Mouse (Mus musculus): Measurements from ENCODE around the gene Gnb1l.
A peak's percentile ranks its signal among the peaks of the same experiment; 100 is the strongest.

Gene Gnb1l

DNA sequence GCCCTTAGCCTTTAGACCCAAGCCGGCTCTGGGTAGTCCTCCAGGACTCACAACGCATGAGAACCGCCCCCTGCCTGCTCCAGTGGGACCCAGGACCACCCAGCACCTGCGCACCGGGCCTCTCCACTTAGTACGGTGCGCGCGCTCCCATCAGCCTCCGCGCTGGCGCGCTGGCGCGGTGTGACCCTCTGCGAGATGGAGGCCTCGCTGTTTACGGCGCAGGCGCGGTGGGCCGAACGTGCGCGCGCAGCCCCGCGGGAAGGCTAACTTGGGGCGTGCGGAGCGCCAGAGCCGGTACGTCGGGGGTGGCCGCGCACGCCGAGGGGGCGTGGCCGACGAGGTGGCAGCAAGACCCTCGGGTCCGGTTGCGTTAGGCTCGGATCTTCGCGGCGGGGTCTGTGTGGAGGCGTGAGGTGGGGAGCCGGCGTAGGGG, at the start of gene Gnb1l, which contains the start of gene Rtl10:
TSS of gene Gnb1l (plus strand) at position 156 of the 433 bp plus-strand sequence.
TSS of gene Rtl10 (plus strand) at position 344 of the 433 bp plus-strand sequence.
- DNase-seq: peak; percentile 96

DNA sequence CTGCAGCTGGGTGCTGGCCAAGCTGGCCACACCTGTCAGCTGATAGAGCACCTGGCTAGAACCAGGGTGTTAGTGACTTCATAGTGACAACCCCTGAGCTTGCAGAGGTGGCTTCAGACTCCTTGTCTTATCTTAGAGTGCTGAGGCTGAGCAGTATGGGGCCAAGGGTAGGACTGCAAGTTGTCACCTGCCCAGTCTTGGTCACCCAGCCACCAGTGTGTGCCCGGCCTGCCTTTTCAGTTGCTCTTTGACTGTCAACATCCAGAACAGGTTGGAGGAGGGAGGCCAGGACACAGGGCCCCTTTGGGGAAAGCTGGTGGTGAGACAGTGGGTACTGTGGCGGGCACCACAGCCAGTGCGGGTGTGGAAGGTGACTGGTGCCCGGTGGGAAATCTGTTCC, 49.5 kb upstream of the Gnb1l start:
- no peak for DNase-seq

DNA sequence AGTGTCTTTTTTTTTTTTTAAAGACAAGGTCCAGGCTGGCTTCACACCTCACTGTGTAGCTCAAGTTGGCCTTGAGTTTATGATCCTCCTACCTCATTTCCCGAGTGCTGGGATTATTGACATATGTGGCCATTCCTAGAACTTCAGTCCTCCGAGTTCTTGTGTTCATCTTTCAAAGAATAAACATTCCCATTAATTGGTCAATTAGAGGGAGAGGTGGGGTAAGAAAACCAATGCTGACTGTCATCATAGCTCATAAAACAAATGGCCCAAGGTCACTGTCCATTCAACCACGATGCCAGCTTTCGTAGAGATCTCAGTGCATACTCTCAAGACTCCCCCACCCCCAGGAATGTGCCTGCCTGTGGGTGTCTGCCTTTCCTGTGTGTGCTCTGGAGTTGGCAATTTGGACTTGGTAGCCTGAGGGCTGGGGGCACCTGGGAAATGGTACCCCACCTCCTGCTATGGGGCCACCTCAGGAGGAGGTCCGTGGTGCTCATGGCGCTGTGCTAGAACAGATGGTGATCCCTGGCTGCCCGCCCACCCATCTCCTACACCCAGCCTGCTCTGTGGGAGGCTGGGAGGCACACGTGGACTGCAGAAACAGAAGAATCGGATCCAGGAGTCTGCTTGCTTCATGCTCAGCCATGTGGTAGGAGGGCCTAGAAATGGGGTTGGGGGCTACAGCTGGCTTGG, 46.9 kb upstream of the Gnb1l start:
- DNase-seq: no peak

DNA sequence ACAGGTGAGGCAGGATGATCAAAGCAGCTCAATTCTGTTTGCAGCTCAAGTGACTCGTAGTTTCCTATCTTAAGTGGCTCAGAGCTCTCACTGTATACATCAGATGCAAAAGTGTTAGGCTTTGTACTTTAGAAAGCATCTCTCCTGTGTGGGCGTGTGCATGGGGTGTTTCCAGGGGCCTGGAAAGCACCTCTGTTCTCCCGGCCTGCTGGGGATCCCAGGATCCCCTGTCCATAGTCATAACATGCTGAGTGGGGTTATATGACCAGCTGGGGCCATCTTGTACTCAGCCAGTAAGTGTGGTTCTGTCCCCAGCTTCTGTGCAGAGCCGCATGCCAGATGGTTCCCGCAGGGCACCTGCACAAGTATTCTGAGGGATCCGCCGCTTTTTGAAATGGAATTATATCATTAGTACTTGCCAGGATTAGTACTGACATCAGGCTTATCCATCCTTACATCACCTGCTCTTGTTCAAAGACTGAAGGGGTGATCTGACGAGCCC, 46.1 kb upstream of the Gnb1l start:
- DNase-seq: no peak

DNA sequence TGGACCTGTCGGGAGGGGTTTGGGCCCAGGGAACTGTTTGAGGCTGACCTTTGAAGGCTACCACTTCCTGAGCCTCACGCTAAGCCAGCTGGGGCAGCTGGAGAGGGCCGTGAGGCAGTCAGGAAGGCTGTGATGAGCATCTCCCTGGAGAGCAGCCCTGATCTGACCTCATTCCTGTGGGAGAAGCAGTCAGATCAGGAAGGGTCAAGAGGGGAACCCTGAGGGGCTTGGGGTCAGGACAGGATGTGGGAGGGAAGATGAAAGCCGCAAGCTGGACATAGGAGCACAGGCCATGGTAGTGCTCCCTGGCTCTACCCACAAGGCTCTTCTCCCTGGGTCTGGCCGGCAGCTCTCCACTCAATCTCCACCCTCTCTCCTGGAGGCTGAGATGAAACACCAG, 44.7 kb upstream of the Gnb1l start:
- DNase-seq: no peak

DNA sequence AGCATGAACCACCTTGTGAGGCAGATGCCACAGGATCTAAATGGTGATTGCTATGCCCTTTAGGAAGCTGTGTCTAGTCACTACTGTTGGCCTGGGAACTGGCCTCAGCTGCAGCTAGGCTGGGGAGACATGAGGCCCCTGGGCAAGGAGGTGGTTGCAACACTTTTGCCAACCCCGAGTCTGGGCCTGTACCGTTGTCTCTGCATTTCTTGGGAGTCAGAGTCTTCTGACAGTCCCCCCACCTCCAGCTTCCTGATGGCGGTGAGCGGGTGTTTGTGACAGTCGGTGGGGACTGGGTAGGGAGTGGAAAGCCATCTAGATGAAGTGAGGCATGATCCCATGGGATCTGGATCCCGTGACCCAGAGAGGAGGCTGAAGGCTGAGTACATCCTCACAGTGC, 43.1 kb upstream of the Gnb1l start:
- no peak for DNase-seq

DNA sequence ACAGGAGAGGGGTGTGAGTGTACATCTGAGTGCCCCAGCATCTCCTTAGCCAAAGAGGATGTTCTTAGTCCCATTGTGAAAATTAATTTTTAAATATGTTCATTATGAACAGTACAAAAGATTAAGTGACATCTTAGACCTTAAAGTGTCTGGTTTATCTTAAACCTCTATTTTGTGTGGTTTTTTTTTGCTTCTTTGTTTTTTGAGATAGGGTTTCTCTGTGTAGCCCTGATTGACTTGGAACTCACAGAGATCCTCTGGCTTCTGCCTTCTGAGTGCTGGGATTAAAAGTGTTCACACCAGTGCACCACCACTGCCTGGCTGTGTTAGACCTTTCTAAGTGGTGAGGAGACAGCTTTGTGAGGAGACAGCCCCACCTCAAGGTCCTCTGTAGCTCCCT, 39.9 kb upstream of the Gnb1l start:
- DNase-seq: no peak

DNA sequence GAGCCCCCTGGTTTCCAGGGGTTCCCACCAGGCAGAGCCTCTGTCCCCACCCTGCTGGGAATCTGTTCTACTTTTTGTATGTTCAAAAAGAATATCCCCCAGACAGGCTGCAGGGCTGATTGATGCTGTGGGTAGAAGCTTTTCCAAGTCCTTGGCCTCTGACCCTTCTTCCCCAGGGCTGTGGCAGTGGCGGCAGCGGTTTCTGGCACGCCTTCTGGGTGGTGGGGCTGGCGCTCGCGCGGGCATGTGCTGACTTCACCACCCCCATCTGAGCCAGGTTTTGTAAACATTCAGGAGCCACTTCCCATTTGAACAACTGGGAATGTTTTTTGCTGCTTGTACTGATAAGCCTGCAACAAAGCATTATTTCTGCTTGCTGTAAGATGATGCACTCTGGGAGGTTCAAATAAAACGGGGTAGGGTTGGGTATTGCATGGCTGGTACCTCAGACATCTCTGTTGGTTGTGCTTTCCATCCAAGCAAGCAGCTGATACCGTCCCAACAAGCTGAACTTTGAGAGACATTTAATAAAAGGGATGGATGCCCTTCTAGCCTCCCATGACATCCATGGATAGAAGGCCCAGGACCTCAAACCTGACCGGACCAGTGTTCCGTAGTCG, 39.1 kb upstream of the Gnb1l start:
- peak; percentile 65 for DNase-seq

DNA sequence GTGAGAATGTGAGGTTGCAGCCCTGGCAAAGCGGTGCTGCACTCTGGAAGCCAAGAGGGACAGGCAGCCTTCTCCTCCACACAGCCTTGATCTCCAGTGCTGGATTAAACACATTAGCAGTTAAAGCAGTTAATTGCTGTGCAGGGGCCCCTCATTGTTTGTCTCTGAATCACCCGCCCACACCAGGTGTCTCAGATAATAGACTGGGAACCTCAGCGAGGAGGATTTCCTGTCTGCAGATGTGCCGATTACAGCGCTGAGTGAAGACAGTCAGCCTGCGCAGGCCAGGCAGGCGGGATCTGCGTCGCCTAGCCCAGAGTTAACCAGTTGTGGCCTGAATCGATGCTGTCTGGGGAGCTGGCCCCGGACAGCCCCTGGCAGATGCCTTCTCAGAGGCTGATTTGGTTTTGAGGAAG, 38.5 kb upstream of the Gnb1l start:
- DNase-seq: peak; percentile 57

DNA sequence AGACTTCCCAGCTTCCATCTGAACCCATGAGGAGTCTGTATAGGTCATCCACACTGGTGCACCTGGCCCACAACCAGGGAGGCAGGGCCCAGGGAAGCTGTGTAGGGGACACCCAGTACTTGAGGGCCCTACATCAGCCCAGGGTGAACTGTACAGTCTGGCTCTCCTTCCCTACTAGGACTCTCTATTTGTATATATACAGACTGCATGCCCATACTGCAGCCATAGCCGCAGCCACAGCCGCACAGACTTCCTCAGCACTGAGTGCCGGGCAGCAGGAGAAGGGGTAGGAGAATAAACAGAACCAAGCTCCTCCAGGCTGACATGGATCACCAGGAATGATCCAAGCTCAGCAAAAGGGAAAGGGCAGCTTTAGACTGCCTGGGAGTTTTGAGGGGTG, 37.7 kb upstream of the Gnb1l start:
- no peak for DNase-seq

DNA sequence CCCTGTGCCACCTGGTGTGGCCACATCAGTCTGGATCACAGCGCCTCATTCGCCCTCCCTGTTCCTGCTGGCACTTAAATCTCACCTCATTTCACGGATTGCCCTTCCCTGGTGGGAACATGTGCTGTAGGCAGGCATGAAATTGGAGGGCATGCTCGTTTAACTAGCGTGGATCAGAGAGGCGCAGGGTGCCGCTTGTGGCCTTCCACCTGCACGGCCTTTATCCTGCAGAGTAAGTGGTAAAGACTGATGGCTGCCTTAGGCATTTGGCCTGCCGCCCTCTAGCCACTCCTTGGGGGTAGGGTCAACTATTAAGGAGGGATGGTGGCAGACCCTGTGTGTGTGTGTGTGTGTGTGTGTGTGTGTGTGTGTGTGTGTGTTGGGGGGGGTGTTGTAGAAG, 36.5 kb upstream of the Gnb1l start:
- DNase-seq: no peak

DNA sequence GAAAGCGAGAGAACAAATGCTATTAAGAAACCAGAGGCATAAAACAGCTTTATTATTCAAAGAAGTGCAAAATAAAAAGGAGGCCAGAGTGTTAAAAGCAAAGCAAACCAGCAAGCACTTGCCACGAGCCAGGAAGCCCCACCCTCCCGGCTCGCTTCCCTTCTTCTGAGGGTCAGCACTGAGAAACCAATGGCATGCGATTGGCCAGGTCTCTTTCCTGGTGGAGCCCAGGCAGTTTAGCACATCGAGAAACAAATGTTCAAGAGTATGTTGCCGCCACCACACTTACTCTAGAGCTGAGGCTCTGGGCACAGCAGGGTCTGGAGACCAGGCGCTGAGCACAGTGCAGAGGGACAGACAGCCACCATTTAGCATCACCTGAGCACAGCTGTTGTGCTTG, 35.9 kb upstream of the Gnb1l start:
- DNase-seq: peak; percentile 62

DNA sequence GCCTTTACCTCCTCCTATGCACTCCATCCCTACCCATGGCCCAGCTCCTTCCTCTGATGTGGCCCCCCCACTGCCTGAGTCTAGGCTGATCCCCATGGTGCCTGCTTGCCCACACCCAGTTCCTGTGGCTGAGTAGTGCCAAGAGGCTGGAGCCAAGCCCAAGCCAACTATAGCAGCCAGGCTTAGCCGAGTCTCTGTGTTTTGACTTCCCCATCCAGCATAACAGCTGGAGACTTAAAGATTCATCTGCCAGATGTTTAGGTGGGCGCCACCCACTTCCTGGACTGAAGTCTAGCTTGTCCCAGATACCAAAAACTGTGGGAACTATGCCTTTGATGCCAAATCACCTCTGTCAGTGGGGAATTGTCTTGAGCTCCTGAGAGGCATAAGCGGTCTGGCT, 34.2 kb upstream of the Gnb1l start:
- DNase-seq: peak; percentile 67

DNA sequence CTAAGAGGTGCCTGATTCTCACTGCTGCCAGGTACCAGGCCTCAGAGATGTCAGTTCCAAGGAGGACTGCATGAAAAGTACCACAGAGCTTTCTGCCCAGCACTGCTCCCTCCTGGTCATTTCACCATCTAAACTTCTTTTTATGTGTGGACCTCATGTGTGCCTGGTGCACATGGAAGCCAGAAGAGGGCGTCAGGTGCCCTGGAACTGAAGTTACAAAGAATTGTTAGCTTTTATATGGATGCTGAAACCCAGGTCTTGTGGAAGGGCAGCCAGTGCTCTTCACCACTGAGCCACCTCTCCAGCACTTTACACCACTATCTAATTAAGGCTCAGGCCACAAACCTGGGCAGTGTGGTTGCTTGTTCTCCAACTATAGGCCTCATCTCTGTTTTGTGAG, 27.7 kb upstream of the Gnb1l start:
- DNase-seq: no peak

DNA sequence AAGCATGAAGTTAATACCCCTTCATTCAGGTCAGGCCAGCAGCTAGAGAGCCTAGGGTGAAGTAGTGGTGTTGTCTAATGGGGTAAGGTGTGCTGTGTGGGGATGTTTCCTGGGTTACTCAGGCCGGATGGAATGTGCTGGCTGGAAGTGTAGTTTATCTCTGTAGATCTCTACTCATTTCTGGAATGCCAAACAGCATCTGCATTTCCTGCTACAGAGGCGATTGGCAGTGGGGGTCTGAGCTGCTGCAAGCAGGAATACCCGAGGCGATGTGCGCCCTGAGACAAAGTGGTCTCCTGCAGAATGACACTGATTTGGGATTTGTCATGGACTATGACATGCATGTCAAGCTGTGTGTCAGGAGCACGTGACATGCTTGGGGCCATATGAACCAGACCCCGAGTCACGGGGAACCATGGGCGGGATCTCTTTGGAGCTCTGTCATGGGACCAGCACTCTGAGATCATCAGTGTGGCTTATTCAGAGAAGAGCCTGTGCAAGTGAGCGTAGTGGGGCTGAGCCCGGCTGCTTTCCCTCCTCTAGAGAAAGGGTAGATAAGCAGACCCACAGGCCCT, 27.0 kb upstream of the Gnb1l start:
- DNase-seq: no peak

DNA sequence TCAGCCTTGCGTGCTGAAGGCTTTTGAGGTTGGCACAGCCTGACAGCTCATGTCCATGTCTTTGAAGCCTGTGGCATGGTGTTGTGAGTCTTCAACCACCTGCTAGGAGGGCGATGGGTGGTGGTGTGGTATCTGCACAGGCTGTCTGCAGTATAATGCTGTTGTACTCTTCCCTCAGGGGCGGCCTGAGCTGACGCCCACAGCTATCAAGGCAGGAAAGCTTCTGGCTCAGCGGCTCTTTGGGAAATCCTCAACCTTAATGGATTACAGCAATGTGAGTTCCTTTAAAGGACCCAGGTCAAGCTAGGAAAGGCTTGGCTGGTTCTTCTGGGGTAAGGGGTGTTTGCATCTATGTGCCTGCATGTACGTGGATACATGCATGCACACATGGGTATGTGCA, 26.5 kb upstream of the Gnb1l start:
- DNase-seq: no peak

DNA sequence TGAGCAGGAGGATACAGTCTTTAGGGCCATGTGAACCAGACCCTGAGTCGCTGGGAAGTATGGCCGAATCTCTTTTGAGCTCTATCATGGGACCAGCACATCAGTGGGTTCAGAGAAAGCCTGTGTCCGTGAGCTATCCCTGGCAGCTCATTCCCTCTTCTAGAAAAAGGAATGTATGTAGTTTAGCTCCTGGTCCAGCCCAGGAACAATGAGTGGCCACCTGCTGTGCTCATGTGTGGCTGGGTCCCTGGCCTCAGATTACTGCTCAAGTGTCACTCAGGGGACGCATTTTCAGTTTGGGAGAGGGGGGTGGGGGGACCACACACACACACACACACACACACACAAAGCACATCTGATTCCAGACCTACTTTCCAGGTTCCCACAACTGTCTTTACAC, 26.1 kb upstream of the Gnb1l start:
- no peak for DNase-seq

DNA sequence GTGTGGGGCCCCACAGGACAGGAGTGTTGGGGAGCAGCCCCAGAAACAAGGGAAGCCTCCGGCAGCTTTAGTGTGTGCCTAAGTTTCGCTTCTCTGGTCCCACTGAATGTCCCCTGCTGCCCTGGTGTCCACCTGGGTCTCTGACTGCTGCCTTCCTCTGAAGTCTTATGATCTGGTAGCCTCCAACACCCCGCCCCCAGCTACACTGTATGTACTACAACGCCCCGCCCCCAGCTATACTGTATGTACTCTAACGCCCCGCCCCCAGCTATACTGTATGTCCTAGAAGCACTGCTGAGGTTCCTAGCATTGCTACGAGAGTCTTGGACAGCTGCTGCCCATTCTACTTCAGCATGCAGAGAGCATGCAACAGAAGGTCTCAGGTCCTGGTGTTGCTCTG, 25.5 kb upstream of the Gnb1l start:
- DNase-seq: no peak

DNA sequence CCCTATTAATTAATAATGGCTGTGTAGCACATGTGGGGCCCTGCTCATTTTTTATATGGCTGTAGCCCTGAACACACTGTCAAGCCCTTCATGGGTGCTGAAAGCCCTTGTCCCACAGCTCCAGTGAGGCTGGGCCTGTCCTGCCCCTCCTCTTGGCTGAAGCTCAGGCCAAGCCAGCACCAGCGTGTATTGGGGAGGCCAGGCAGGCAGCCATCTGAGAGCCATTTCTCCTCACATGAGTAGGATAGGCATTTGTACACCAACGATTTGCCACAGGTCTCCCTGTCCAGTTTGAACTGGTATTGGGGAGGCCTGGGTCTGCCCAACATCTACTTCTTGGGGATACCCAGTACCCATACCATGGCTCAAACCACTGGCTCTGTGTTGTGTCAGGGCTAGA, 24.5 kb upstream of the Gnb1l start:
- no peak for DNase-seq

DNA sequence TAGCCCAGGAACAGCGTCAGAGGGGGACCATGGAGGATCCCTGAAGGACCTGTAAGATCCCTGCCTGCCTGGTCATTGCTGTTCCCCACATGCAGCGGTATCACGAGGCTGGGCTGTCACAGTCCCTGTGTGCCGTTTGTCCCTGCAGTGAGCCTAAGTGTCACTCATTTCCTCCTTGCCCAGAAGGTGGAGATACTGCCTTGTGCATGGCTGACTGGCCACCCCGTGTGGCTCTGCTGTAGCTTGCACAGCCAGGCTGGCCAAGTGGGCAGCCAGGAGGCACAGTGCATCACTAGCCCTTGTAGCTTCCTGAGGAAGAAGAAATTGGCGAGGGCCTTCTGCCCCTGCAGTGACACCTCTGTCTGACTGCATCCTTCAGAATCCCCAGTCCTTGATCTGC, 20.5 kb upstream of the Gnb1l start:
- no peak for DNase-seq

DNA sequence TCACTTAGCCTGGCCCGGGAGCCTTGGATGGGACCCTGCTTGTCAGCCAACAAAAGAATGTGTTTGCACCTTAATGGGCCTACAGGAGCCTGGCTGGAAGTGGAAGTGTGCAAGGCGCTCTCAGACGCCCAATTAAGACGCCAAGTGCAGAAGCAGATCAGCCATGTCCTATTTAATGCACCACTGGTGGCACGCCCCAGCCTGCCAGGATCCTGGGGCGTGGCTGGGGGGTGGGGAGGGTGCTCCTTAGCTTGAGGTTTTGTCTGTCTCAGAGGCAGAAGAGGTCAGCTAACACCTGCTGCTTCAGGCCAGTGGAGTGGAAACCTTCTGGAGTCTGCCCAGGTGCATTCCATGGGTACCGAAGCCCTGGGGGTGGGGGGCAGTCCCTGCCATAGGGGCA, 18.8 kb upstream of the Gnb1l start:
- DNase-seq: no peak

DNA sequence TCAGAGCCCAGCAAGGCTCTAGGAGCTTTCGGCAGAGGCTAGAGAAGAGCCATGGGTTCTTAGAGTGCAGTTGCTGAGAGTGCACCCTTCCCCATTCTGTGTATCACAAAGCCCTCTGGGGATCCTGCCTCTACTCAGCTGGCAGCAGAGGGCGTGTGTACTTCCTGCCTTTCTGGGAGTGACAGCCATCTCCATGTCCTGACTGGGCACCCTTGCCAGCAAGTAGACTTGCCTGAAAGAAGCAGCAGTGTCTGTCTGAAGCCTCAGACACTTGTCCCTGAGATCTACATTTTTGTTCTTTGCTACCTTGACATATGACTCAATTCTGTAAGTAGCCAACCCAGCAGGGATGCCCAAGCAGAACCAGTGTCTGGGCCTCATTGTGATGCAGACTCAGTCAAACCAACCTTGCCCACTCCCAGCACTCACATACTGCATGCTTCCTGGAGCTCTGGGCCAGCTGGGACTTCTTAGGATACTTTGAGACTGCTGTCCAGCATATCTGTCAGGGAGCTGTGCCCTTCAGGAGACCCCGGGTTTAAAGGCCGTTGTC, 17.5 kb upstream of the Gnb1l start:
- DNase-seq: peak; percentile 32

DNA sequence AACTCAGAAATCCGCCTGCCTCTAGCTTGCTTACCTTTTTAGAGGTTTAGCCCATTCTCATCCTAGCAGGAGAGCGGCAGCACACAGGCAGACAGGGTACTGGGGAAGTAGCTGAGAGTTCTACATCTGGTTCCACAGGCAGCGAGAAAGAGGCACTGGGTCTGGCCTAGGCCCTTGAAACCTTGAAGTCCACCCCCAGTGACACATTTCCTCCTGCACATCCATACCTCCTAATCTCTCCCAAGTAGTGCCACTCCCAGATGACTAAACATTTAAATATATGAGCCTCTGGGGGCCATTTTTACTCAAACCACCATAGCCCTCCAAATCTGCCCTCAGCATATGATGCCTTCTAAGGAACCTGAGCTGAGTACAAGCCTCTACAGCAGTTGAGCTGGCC, 16.1 kb upstream of the Gnb1l start:
- DNase-seq: no peak

DNA sequence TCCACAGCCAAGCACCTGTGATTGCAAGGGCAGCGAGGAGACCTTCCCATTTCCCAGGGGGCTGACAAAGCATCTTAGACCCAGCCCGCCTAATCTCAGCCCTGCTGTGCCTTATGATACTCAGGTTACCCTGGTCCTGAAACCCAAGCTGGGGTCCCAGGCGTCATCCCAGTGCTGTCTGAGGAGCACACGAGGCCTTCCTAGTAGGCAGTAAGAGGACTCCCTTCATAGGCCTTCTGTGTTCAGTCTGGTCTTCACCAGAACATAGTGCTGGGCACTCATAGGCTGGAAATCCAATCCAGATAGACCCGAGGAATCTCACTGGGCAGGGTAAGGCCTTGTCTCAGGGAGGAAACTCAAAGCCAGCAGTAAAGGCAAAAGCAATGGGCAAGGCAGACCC, 14.7 kb upstream of the Gnb1l start:
- no peak for DNase-seq

Data from lung, postnatal 10 days (tissue).